Mouse (Mus musculus) lung, adult 18-20 months (tissue): Measurements from ENCODE around the gene Sema3f.

ENCODE experiments used
- DNase-seq, 2 experiments: peaks; one replicate each; pipeline ENCODE4 v3.0.0; 2022; ENCODE audit warnings: mixed read lengths in 2 of 2

Gene Sema3f

DNA sequence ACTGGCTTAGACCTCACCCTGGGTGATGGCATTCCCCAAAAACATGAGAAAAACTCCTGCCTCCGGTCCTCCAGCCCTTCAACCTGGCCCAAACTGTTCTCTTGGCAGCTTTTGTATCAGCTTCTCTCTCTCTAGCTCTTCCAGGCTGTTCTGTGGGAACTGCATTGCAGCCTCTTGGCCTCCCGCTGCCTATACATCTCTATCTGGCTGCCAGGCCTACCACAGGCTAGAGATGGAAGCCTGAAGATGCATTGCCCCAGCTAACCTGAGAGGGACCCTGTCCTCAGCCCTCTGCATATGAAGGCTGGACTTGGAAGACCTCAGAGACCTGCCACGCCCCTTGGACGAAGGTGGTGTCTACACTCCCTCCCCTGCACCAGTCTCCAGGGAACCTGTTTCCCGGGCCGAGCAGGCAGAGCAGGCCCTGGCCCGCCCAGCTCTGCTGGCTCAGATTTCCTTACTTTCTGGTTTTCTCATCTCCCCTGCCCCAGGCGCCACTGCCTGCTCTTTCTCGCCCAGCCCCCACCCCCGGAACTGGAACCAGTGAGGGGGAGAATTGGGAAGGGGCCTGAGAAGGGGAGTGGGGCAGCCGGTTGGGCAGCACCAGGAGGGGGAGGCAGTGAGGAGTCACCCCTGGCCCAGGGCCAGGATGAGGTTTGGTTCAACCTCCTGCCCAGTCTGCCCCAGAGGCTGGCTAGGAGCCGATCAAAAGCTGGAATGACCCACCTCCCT lies 4.1 kb upstream of the Sema3f start:
- peak; percentile 63 to 80 for DNase-seq

DNA sequence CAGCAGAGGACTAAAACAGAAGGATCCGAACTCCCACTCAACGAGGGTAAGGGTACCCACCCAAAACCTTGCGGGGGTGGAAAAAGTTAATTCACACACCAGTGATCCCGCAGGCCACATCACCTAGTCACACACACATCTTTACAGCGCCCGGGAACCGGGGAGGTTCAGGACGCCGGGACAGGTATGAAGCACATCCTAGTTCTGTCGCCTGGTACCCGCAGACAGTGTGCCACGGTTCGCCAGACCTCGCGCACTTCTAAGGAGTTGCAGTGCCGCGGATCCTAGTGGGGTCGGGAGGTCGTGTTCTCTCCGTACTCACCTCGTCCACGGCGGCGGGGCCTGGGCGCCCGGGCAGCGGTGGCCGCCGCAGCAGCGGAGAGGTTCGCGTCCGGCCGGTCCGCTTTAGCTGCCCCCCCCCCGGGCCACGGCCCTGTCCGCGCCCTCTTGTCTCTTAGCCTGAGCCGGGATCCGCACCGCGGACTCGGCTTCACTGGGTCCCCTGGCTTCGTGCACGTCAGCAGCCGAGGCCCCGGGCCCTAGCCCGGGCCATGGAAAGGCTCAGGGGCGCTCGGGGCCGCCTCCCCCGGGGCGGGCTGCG lies 1.1 kb downstream of the Sema3f start:
- DNase-seq = no peak

DNA sequence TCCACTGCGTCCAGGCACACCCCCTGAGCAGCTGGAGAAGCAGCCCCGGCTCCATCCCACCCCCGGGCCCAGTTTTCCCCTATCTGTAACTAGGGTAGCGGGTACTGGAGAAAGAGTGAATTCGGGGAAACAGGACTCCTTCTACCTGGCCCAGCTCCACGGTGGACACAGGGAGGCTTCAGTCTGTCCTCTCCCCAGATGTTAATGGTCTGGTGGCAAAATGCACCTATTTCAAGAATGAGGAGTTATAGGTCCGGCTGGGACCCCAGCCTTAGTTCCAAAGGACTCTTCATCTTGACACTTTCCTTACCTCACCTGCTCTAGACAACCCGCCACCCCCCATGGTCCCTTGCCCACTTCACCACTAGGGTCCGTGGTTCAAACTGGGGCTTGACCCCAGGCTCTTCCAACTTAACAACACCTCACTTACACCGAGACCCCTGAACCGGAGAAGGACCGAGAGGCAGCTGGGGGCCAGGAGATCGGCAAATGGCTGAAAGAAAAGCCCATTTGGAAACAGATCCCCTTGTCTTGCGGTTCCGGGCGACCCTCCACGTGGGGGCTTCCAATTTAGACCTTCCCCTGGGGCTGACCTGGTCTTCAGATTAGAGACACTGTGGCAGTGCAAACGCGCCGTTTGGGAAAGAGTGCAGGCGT lies 1.7 kb downstream of the Sema3f start:
- no peak for DNase-seq

DNA sequence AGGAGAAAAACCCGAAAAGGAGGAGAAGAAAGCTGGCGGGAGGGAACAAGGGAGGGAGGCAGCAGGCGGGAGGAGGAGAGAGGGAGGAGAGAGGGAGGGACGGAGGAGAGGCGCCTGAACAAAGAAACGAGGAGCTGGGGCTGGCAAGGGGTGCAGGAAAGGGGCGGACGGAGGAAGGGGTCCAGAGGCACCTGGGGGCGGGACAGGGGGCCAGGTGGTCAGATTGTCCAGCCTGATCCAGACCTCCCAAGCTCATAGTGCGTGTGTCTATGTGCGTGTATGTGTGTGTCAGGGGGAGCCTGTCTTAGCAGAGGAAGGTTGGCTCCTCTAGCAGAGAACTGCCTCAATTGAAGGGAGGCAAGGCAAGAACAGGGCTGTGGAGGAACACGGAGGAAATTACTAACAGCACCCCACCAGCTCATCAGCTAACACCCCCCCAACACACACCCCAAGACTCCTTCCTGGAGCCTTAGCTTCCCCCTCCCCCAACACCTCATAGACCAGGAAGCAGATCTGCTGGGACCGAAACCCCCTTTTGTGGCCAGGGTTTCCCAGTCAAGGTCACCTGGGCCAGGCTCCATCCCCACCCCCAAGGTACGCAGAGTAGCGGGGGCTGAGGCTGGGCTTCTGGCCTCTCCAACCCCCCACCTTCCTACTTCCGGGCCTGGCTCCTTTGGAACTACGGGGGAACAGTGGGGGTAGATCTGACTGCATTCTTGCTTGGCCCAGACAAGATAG lies 2.4 kb downstream of the Sema3f start:
- peak in 1 of 2 experiments; percentile 42 for DNase-seq

DNA sequence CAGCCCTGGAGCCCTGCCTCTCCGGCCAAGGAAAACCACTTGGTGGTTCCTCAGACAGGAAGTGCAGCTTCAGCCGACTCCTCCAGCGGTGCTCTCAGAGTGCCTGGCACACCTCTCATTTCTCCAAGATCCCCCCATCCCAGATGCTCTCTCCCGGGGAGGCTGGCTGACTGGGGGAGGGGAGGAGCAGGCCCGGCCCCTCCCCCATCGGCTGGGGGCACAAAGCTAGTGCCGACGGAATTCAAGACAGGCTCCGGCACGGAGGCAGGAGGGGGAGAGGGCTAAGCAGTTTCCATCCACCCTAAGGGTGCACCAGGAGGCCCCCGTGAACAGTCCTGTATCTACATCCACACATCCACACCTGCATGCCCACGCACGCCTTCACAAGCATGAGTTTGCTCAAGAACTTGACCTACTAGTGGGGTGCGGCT lies 3.5 kb downstream of the Sema3f start:
- DNase-seq = no peak

DNA sequence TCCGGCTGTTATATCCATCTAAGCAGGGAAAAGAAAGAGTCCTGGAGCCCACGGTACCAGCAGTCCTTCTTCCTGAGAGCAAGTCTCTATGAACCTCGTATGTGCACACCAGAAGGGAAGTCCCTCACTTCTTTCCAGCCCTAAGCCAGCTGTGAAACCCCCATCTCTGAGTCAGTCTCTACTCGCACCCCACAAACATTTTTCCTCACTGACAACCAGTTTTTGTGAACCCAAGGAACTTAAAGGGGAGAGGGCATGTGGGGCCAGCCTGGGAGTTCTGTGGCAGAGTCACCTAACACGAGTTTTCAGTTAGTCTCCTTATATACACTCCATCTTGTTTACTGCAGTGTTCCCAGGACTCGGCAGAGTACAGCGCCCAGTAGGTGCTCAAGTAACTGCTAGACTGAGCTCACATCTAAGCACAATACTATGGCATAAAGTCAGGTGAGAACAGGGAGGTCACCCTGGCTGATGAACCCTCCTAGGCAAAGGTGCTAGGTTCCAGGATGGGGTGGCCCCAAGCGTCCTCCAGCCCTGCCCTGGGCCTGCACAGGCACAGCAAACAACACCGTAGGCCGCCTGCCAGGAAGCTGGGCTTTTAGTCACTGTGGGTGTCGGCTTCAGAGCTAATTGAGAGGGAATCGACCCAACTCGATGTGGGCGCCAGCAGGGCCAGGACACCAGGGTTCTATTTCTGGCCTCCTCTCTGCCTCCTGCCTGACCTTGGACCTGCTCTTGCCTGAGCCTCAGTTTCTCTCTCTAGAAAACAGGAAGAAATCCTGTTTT lies 6.7 kb downstream of the Sema3f start:
- peak; percentile 73 to 82 for DNase-seq

DNA sequence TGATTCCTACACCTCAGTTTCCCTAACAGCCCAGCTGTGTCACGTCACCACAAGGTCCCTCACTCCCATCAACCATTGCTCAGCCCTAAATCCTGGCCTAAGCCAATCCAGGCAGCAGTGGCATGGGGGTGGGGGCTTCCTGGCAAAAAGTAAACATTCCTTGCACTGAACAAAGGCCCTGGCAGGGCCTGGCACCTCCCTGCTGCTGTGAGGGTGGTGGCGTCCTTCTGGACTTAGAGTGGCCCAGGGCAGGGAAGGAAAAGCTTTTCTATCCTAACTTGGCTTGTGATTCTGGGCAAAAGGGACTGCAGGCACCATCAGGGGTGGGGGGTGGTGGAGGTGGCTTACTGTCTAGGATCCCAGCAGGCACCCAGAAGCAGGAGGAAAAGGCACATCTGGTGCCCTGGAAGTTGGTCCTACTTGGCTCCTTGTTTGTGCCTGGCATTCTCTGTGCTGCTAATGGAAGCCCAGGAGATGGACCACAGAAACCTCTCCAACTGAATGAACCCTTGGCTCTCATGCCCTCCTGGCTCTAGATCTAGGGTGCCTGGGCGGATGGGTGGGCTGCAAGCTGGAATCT lies 7.6 kb downstream of the Sema3f start:
- DNase-seq = peak; percentile 82 to 90

DNA sequence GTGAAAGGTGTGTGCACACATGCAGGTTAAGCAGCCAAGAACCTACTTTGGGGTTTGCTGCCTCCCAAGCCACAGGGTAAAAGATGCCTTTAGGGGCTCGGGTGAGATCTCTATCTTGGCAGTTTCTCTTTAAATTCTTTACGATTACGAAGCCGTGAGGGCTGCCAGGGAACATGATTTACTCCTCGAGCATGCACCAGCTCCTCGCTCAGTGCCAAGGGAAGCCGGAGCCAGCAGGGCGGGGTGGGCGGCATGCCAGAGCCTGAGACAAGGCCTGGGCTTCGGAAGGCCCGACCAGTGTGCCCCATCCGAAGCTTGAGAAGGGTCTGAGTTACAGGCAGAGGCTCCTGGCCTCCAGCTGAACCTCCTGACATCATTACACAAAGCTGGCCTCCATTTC lies 8.7 kb downstream of the Sema3f start:
- DNase-seq = peak; percentile 90 to 95

DNA sequence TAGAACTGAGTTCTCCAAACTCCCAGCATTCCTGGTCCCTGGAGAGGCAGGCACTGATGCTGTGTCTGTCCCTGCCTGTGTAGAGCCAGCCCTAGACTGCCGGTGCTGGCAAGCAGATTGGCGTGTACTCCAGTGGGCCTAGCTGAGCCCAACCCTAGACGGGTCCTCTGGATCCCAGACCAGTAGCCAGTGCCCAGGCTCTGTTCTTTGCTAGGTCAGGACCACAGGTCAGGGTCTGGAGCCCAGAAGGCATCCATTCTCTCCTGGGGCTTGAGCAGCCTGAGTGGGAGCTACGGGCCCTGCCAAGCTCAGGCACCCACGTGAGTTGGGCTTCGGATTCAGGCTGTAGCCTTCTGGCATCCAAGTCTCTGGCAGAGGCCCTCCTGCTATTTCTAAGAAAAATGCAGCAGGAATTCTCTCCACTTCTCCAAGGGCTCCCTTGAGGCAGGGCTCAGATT lies 10.1 kb downstream of the Sema3f start:
- DNase-seq = peak; percentile 42 to 43

DNA sequence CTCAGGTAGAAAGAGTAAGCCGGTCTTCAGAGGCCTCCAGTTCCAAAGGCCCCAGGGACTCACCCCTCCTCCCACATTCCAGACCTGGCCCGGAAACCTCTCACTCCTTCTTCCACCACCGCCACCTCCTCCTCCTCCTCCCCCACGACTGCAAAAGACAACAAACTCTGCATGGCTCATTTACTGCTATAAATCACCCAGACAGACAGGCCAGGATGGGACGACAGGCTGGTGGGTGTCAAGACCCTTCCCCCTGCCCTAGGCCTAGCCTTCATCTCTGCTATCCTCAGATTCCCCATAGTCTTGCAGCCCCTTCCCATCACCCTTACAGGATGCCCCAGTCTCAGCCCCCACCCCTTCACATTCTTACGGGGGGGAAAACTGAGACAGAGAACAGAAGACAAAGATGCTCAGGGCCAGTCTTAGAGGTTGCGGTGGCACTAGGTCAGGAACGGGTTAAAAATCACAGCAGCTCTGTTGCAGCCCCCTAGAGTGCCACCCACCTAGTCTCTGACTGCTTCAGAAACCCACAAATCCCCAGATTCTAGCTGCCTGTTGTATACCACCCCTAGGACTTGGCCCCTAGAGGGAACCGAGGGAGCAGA lies 10.8 kb downstream of the Sema3f start:
- DNase-seq = peak; percentile 61 to 73

DNA sequence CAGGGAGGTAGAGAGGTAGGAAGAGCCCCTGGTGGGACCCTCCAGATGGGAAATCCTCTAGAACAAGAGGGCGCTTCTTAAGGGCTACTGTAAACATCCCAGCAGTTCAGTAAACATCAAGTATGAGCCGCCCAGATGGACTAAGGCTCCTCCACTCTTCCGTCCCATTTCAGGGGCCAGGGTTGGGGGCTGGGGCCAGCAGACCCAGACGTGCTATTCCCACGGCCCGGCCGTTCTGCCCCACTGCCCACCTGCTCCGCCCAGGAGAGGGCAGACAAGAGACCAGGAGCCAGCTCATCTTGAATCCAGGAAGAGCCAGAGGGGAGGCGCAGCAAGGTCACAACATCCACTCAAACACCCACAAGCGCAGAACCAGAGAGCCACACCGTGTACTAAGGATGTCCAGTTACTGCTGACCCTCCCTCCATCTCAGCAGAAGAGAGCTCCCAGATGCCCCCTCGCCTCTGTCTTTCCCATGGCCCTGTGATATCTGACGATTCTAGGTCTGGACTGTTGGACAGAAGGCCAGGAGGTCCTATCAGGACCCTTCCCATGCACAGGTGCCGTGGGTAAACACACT lies 11.6 kb downstream of the Sema3f start:
- DNase-seq = peak; percentile 53 to 72

DNA sequence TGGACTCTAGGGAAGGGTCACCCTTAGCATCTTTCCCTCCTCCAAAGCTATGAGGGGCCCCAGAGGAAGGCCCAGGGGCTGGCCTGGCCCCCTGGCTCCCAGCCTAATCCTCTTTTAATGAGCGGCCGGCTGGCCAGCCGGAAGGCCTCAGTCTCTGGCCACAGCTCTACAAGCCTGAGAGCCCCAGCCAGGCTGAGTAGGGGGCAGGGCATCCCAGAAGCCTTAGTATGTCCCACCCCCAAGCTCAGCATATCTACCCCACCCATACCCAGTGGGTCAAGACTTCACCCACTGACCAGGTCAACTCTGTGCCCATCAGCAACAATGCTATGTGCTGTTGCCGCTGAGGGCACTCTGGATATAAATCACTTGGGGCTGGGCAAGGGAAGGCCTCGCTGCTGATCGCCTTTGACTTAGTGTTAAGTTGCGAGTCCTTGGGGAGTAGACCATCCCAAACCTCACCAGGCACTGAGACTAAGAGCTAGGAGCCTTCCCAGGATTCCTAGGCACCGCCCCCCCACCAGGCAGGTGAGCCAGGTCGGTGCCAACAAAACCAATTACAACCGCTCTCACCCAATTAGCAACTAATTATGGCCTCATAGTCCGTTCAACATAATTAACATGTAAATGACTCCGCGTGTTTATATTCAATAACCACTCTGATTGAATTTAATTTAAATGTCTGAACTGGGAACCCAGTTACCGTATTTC lies 12.3 kb downstream of the Sema3f start:
- DNase-seq = no peak

DNA sequence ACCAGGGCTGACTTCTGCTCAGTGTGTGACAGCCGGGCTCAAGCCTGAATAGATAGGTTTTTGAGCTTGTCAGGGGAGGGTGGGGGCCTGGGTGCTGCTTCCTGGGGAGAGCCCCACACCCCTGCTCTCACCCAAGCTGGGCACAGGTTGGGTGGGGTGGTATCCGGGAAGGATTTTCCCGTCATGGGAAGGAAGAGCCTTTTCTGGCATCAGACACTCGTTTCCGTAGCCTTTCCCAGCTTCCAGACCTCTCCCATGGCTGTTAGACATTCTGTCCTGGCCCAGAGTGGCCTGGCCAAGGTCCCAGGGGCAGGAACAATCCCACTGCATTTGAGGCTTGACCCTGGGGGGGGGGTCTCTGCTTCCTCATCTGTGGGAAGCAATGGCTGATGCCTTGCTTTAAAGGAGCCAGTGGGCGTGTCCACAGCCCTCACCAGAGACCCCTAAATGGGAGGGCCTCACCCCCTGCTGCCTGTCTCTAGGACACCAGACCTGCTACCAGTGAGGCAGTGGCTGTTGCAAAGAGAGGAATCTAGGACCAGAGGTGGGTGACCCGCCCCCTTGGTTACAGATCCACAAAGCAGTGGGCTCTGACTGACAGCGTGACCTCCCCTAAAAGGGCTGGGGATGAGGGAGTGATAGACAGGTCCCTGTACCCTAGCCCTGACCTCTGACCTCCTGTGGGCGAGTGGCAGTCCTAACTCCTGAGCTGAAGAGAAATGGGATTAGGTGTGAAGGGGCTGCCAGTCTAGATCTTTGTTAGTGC lies 13.2 kb downstream of the Sema3f start:
- DNase-seq = peak; percentile 74 to 82

DNA sequence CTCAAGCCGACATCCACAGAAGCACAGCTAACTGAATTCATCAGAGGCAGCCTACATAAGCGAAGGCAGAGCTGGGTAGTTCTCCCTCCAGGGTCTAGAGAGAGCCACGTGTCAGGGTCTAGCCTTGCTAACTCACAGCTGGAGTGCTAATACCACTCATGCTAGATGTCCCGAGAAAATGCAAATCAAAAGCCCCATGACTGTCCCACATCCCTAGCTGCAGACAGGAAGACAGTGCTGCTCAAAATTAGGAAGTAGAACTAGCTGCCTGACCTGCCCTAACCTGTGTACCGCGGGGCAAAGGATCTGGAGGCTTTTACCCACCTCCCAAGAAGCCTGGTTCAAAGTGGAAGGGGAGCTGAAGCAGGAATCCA lies 14.2 kb downstream of the Sema3f start:
- no peak for DNase-seq

DNA sequence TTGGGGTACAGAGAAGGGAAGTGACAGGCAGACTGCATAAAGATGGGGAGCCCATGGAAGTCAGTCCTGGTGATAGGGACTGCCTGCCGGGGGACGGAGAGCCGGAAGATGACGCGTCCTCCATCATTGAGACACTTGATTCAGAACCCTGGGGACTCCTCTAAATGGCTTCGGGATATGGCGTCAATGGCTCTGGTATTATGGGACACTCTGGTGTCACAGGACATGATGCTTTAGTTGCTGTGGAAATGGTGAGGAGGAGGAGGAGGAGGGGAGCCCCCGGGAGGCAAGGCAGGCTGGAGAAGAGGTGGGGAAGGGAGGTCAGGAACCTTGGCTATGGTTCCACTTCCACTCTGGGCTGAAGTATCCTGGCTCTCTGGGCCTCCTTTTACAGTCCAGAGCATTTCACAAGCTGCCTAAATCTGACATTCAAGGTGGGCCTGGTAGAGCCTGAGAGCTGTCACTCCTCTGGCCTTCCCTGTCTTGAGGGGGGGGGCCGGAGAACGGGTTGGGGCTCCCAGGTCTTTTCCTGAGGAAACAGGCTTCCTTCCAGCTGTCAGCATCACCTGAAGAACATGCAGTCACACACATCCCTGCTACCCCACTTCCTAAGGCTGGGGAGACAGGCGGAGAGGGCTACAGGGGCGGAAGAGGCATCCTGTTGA lies 14.7 kb downstream of the Sema3f start:
- DNase-seq = no peak

DNA sequence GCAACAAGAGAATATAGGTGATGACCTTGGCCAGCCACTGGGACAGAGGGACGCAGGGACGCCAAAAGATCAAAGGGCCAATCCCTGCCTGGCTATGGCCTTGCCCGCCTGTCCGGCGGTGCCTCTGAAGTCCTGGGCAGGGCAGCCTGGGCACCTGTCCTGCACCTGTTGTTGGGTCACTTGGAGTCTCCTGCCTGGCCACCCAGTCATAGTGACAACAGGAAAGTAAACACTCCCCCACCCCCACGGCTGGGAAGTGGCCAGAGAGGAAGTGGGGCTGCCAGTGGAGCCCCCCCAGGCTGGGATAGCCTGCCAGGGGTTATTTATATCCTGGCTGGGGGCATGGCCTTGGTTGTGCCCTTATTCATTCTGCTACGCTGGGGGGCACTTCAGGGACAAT lies 15.6 kb downstream of the Sema3f start:
- peak; percentile 66 to 75 for DNase-seq

DNA sequence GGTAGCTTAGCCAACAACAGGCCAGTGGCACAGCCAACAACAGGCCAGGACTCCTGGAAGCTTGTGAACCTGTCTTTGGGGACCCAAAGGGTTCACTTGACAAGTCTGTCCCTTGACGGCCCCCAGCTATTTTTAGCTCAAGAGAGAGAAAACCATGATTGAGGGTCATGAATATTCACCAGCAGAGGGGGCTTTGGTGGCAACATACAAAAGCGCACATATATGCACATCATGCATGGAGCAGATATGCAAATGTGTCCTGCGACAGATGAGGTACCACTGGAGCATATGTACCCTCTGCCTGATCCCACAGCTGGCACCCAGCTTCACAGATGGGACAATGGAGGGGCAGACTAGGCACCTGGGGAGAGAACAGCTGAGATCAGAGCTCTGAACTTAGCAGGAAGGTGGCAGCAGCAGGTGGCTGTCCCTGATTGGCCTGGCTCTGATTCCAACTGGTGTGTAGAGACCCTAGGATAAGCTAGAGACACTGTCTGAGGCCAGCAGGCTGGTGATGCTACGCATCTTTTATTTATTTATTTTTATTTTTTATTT lies 16.8 kb downstream of the Sema3f start:
- DNase-seq = no peak

DNA sequence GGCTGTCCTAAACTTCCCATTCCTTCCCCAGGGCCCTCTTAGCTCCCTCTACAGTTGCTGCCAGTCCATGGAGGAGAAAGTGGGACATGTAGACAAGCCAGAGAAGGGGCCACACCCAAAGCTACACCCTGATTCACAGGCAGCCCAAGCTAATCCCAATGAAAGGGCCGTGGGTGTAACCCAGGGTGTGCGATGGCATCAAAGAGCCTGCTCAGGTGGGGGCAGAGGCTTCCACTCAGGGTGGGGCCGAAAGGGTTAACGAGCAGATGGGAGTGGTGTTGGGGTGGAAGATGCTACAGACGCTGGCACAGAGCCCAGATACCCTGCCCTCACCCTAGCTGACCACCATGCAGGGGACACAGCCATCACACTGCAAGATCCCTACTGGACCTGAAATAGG lies 17.5 kb downstream of the Sema3f start:
- DNase-seq = no peak

DNA sequence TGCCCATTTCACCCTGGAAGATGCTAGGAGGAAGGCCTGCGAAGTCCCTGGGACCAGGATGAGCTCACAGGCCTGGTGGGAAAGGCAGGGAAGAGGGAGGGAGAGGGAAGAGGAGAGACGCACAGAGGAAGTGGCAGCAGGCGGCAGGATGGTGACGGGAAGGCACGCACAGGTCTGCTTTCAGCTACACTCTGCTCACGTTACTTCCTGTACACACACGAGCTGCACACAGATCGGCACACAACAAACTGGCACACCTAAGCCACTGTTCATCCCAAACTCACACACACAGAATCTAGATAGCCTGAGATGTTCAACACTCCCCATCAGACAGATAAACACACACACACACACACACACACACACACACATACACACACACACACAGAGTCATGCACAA lies 19.9 kb downstream of the Sema3f start:
- no peak for DNase-seq
